Mouse (Mus musculus) ES-Bruce4 (cell line): ENCODE data around the gene Tulp1.
A peak's percentile ranks its signal among the peaks of the same experiment; 100 is the strongest.
"Not testable (repeated sequence)": the region's sequence is repeated elsewhere in the genome, so short reads cannot be mapped to it uniquely, and the experiment has no call there.

Experiments
- CTCF ChIP-seq: IDR thresholded peaks from one replicate; pipeline ENCODE4 v1.8.1; 2011; ENCODE audit warnings: low read depth, low read length
- POLR2A ChIP-seq: IDR thresholded peaks from one replicate; pipeline ENCODE4 v1.8.1; 2011; ENCODE audit warnings: low read length; ENCODE audit not compliant: insufficient read depth

- peak; percentile 17 for TF ChIP-seq CTCF
- not testable (repeated sequence) for TF ChIP-seq POLR2A
Measured at GRCm38 (mm10) chr17:28324416-28324815, 40.6 kb downstream of the Tulp1 start.
